Comparison of ENCODE assay signal across 8 mouse cellular contexts in genomic region chr19:28677045-28677727, GRCm38 (mm10). TPM values are rescaled to one million over a fixed set of nuclear protein-coding genes. Genes with fewer than 3 reads are reported as not detected.
DNase-seq lines count a peak whose midpoint lies in the region; ATAC-seq lines count a peak whose summit lies in the region.

No protein-coding gene starts in this region.

- H3K9me3 ChIP-seq in forebrain, embryonic 12.5 days, result no peaks in the 10 kb centered on the region
- H3K9me3 ChIP-seq in midbrain, embryonic 10.5 days (replicated peaks), result no peaks in the 10 kb centered on the region

- no peak overlapping the region for H3K27ac ChIP-seq in forebrain, embryonic 12.5 days
- H3K27ac ChIP-seq in midbrain, embryonic 10.5 days (replicated peaks), result no peak overlapping the region

- H3K4me1 ChIP-seq in forebrain, embryonic 12.5 days, result peaks cover 29% of the 10 kb centered on the region
- H3K4me1 ChIP-seq in midbrain, embryonic 10.5 days, result peaks cover 42% of the 10 kb centered on the region

- intact Hi-C loops in left cerebral cortex, postnatal 36 days (cut with DNase I), result no loop called here

- no peaks in the 10 kb centered on the region for H3K36me3 ChIP-seq in forebrain, embryonic 12.5 days (replicated peaks)
- no peaks in the 10 kb centered on the region for H3K36me3 ChIP-seq in midbrain, embryonic 10.5 days

- WGBS in forebrain, embryonic 12.5 days, result 24% methylated on average over 8 of the region's 8 CpGs
- WGBS in midbrain, embryonic 10.5 days, result 26% methylated on average over 8 of the region's 8 CpGs

- peak; percentile 13 for DNase-seq in urinary bladder, postnatal 25 days (ENCODE audit: low spot score)
- no peak for DNase-seq in urinary bladder, postnatal 10 days (ENCODE audit: low spot score)
- DNase-seq in kidney, adult 9 months, result peak; percentile 67
- no peak for DNase-seq in midbrain, embryonic 10.5 days (ENCODE audit: low spot score)
- DNase-seq in left cerebral cortex, postnatal 36 days (ENCODE audit: low spot score in 2 of 2), result no peak
- DNase-seq in cerebellum, adult 11 months, result no peak
- DNase-seq in cerebellum, postnatal 14 days, result no peak

- H3K9ac ChIP-seq in forebrain, embryonic 12.5 days, result no peak overlapping the region

- ATAC-seq in forebrain, embryonic 12.5 days (ENCODE audit: low FRiP score), result no peak

- H3K4me3 ChIP-seq in forebrain, embryonic 12.5 days (replicated peaks), result peak overlapping the region; percentile 60
- H3K4me3 ChIP-seq in midbrain, embryonic 10.5 days, result peak overlapping the region; percentile 78

- peaks cover 55% of the 10 kb centered on the region for H3K27me3 ChIP-seq in forebrain, embryonic 12.5 days
- H3K27me3 ChIP-seq in midbrain, embryonic 10.5 days (ENCODE audit: low read depth, poor library complexity, severe bottlenecking), result peaks cover 52% of the 10 kb centered on the region

- peak overlapping the region; percentile 97 for H3K4me2 ChIP-seq in forebrain, embryonic 12.5 days

RNA-seq across cellular contexts. Expression of gene Glis3, which starts 2.7 kb away (rescaled TPM):
- polyA plus RNA-seq in forebrain, embryonic 12.5 days (2016; fragmentation: Nextera tagmentation; extraction: Ambion mirVana), result 2.2 and 2.6 TPM in 2 replicates
- 4.1 and 4.3 TPM in 2 replicates for polyA plus RNA-seq in midbrain, embryonic 10.5 days (2016; fragmentation: Nextera tagmentation; extraction: Ambion mirVana)
- 1 to 10 TPM; 4.4 to 7.2 TPM for total RNA-seq in left cerebral cortex, postnatal 36 days (2021)

Comparison
In these comparisons a context has a peak if more than half of its experiments do, and no peak if none do; other contexts are left out.
1. DNase-seq: peak in urinary bladder, postnatal 25 days (single experiment) and kidney, adult 9 months (single experiment); none in urinary bladder, postnatal 10 days (single experiment), midbrain, embryonic 10.5 days (single experiment), left cerebral cortex, postnatal 36 days (0 of 2), cerebellum, adult 11 months (single experiment) and cerebellum, postnatal 14 days (0 of 2).